Mouse (Mus musculus) megakaryocyte, embryonic 14.5 days (primary cell): Measurements from ENCODE around the gene Eif2b3. TPM values are rescaled to one million over a fixed set of nuclear protein-coding genes. Genes with fewer than 3 reads are reported as not detected.

Experiments
- H3K27me3 ChIP-seq: replicated peaks from 2 replicates; pipeline ENCODE3; 2012; ENCODE audit warnings: inconsistent platforms
- H3K36me3 ChIP-seq: replicated peaks from 2 replicates; pipeline ENCODE3; 2012; ENCODE audit warnings: low read length, inconsistent platforms, mixed read lengths
- H3K4me1 ChIP-seq: 2 replicates; pipeline ENCODE4 v1.6.1; 2012; ENCODE audit warnings: inconsistent platforms
- H3K4me3 ChIP-seq: replicated peaks from 2 replicates; pipeline ENCODE3; 2012; ENCODE audit warnings: moderate library complexity, mild to moderate bottlenecking, inconsistent platforms
- H3K9me3 ChIP-seq: 2 replicates; pipeline ENCODE4 v1.6.1; 2012; ENCODE audit warnings: inconsistent platforms
- FLI1 ChIP-seq: IDR thresholded peaks from 2 replicates; pipeline ENCODE4 v1.6.1; 2012; ENCODE audit warnings: low read length, inconsistent platforms, mixed read lengths
- GATA1 ChIP-seq: IDR thresholded peaks from 3 replicates; pipeline ENCODE4 v1.6.1; 2012; ENCODE audit warnings: mixed read lengths, low read length, inconsistent platforms, borderline replicate concordance
- polyA plus RNA-seq: library from polyadenylated mRNA; stranded (reverse); fragments of >175 nt; gene quantifications from 2 replicates; pipeline ENCODE4 v1.2.3, GENCODE M21; 2012; ENCODE audit warnings: low replicate concordance; ENCODE audit not compliant: insufficient read depth

The Eif2b3 gene
- polyA plus RNA-seq, 1 experiment: 5.3 TPM

DNA sequence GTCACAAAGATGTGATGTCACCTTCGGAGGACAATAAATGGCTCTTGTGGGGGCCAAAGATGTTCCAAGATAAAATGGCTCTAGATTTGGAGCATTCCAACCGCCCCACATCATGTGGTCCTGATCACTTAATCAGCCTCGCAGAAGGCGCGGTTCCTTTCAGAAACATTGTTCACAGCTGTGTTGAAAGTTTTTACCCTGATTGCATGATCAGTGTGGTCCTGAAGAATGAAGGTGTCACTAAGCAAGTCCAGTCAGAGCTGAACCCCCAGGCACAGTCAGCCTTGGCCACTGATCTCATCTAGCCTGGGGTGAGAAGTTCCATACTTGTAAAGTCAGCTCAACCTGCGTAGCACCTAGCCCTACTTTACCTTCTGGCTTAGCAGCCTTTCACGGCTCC is 98.7 kb downstream of the Eif2b3 start:
- Histone ChIP-seq H3K4me3 (no peak overlapping the region), H3K4me1 (peaks cover 43% of the 10 kb centered on the region), H3K36me3 (peaks cover 21% of the 10 kb centered on the region), H3K9me3 (no peaks in the 10 kb centered on the region), H3K27me3 (no peaks in the 10 kb centered on the region)
- TF ChIP-seq GATA1: no peak
- no peak for TF ChIP-seq FLI1

DNA sequence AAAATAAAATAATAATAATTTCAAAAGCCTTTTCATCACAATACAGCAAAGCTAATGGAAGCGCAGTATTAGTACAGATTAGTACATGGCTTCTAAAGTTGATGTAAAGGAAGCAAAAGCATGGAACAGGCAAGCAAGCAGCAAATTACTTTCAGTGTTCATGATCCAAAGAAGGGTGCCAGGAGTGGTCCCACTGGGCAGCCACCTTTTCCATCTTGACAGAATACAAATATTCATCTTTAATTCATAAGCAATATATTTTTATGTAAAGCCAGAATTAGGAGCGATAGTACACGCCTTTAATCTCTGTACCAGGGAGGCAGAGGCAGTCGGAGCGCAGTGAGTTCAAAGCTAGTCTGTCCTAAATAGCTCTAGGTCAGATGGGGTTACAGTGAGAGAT is 100.4 kb downstream of the Eif2b3 start:
- H3K9me3 ChIP-seq: no peaks in the 10 kb centered on the region
- peaks cover 21% of the 10 kb centered on the region for H3K36me3 ChIP-seq
- TF ChIP-seq GATA1 (no peak), FLI1 (no peak)
- H3K4me3 ChIP-seq: peak overlapping the region; percentile 99
- peaks cover 60% of the 10 kb centered on the region for H3K4me1 ChIP-seq
- no peaks in the 10 kb centered on the region for H3K27me3 ChIP-seq

DNA sequence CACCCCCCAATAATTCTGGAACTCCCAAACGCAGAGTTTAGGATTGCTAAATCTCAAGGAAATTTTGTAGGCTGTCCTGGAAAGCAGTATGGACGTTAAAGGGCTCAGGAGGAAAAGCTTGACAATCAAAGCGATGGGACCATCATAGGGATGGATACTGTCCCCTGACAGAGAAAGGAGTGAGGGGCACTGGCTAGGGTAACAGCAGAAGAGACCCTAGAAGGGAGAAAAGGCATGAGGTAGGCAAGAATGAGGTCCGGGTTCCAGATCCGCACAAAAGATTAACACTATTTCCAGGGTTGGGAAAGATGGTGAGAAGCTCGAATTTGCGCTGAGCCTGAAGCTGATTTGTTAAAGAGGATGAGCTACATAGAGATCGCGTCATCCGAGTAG is 100.8 kb downstream of the Eif2b3 start:
- Histone ChIP-seq H3K27me3 (no peaks in the 10 kb centered on the region), H3K36me3 (peaks cover 21% of the 10 kb centered on the region), H3K4me3 (peak overlapping the region; percentile 99), H3K4me1 (peaks cover 64% of the 10 kb centered on the region), H3K9me3 (no peaks in the 10 kb centered on the region)
- TF ChIP-seq FLI1 (no peak), GATA1 (no peak)

DNA sequence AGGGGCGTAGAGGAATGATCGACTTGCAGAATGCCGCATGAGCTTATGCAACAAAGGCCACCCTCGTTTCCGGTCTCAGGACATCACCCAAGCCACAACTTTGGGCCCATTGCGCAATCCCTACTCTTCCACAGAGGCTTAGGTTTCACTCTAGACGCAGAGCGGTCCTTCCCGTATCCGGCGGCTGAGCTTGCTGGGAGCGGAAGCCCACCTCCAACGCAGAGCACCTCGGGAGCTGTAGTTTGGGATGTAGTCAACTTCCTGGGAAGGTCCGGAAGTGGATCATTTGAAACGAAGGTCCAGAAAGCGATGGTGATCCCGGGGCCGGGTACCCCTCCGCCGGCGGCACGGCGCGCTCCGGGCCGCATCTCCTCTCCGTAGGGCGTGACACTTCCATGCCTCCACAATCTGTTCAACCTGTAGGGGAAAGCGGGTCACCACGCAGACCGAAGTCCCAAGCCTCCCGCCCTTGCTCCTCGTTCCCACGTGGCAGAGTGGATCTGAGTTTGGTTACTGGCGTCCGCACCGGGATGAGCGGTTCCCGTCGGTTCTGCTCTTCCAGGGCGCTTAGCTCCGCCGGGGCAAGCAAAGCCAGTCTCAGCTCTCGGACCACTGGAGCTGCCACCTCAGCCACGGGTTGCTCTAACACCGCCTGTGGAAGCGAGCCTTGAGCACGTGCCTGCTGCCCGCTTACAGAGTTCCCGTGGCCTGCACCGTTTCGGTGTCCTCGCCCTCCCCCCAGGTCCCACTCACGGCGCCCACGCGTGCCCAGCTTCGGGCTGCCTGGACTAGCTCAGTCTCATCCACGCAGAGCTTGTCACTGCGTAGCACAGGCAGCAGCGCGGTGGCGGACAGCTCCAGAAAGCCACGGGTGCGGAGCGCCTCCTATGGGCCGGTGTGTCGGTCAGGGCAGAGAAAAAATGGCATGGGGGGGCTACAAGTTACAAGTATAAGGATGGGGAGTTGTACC is 101.5 kb downstream of the Eif2b3 start:
- H3K27me3 ChIP-seq: no peaks in the 10 kb centered on the region
- H3K36me3 ChIP-seq: peaks cover 21% of the 10 kb centered on the region
- H3K9me3 ChIP-seq: no peaks in the 10 kb centered on the region
- peak; percentile 96 for TF ChIP-seq FLI1
- no peak for TF ChIP-seq GATA1
- H3K4me3 ChIP-seq: peak overlapping the region; percentile 99
- peaks cover 71% of the 10 kb centered on the region for H3K4me1 ChIP-seq

DNA sequence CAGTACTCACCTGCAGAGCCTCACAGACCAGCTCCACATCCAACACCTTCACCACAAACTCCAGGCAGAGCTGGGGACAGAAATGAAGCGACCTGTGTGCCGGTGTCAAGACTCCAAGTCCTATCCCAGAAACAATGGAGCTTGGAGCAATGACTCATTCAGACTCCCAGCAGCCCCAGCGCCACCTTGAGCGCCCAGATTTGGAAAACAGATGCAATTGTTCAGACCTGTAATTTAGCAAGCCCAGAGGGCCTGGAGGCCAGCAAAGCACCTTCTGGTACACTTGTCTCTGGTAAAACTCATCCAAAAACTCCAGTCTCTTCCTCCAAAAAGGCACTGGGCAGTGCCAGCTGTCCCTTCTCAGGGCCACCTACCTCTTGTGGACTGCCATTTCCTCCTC is 103.0 kb downstream of the Eif2b3 start:
- peaks cover 28% of the 10 kb centered on the region for H3K36me3 ChIP-seq
- H3K4me3 ChIP-seq: no peak overlapping the region
- H3K9me3 ChIP-seq: no peaks in the 10 kb centered on the region
- H3K4me1 ChIP-seq: peaks cover 86% of the 10 kb centered on the region
- TF ChIP-seq FLI1 (no peak), GATA1 (no peak)
- no peaks in the 10 kb centered on the region for H3K27me3 ChIP-seq

DNA sequence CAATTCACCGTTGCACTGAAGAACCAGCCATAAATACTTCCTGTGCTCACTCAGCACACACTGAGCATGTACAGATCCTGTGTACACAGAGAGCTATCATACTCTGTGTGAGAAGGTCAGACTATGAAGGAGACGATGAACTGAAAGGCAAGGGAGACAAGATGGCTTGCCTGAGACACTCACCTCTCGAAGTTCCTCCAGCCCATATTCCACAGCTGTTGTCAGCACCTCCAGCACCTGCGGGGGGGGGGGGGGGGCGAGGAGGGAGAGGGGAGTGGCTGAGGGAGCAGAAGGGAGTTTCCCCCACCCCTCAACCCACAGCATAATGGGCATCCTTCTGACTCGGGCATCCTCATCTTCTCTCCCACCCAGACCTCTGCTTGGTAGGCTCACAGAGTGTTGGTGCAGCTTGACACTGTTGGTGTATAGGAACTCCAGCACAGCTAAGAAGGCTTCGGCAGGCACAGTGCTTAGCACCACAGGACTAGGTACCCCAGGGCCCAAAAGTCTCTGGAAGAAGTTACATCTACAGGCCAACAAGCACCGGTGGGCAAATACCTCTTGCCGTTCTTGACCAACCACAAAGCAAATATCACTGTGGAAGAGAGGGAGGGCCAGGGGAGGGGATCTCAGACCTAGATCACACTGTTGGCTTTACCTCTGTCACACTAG is 104.5 kb downstream of the Eif2b3 start:
- Histone ChIP-seq H3K27me3 (no peaks in the 10 kb centered on the region), H3K36me3 (peaks cover 31% of the 10 kb centered on the region), H3K4me1 (peaks cover 95% of the 10 kb centered on the region), H3K9me3 (no peaks in the 10 kb centered on the region), H3K4me3 (peak overlapping the region; percentile 91)
- TF ChIP-seq GATA1 (no peak), FLI1 (no peak)

DNA sequence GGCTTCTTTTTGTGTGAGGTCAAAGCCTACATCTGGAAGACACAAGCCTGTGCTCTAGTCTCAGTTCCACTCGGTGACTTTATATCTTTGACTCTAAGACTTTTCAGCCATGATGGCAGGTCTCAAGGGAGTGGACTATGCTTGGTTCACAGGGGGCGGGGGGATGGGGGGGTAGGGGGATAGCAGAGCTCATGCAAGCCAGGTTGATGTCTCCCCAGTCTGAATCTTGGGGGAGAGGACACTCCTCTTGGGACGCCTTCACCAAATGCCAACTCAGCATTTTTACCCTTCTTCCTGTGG is 105.0 kb downstream of the Eif2b3 start:
- H3K4me1 ChIP-seq: peaks cover 95% of the 10 kb centered on the region
- H3K36me3 ChIP-seq: peaks cover 31% of the 10 kb centered on the region

DNA sequence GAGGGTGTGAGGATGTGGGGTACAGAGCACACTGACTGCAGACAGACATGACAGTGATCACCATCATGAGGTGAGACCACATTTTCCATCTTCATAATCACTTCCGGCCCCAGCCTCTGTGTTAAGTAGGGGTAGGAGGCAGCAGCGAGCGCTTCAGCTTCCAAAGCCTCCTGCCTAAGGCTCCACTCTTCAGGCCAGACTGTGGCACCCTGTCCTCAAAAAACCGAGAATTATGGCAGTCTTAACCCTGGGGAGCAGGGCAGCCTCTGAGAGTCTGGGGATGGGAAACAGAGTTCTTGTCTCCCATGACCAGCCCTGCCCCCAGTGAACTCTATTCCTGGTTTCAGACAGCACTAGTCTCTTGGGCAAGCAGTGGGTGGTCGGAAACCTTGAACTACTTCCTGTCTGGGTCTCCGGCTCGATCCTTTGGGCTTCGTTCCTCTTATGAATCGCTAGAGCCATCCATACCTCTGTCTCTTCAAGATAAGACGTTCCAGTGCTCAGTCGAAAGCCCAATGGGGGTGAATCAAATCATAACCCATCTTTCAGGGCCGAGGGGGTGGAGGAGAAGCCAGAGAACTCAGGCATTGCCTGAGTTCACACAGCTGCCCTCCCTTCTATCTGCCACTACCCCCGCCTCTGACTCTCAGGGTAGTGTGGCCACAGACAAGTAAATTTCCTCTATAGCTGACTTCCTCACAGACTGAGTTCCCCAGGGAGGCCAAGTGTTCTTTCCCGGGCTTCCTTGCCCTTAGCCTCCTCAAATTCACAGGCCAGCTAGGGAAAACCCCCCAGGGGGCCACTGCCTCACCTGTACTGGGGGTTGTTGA is 105.5 kb downstream of the Eif2b3 start:
- H3K4me1 ChIP-seq: peaks cover 92% of the 10 kb centered on the region
- H3K27me3 ChIP-seq: no peaks in the 10 kb centered on the region
- H3K36me3 ChIP-seq: peaks cover 37% of the 10 kb centered on the region
- no peak for TF ChIP-seq FLI1
- TF ChIP-seq GATA1: no peak
- peak overlapping the region; percentile 91 for H3K4me3 ChIP-seq
- no peaks in the 10 kb centered on the region for H3K9me3 ChIP-seq

More for the DNA sequence above, 105.0 kb downstream of the Eif2b3 start:
- Histone ChIP-seq H3K9me3 (no peaks in the 10 kb centered on the region), H3K27me3 (no peaks in the 10 kb centered on the region), H3K4me3 (peak overlapping the region; percentile 91)
- TF ChIP-seq GATA1 (no peak), FLI1 (no peak)

DNA sequence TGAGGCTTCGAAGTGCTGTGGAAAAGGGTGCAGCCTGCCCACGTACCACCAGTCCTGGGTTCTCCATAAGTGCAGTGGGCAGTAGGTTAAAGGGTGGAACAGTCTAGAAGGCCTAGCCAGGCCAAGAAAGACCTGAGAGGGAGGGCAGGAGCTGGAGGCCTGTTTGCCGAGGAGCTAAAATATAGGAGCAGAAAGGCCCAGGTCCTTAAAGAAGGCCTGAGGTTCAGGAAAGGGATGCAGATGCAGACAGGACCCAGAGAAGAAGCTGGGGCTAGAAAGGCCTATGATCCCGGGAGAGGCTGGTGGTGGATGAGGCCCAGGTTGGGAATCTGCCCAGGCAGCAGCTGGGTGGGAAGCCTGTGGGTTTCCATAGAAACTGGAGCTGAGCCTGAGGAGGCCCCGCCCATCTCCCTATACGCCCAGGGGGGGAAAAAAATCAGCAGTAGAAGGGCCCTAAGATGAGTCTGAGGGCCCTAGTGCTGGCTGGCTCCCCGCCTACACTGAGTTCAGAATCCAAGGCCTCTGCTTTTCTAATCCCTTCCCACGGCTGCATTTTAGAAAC is 106.2 kb downstream of the Eif2b3 start, which contains the start of gene Btbd19:
Gene Btbd19 (minus strand): TSS at position 378 of the 562 bp plus-strand sequence.
- no peaks in the 10 kb centered on the region for H3K27me3 ChIP-seq
- H3K4me1 ChIP-seq: peaks cover 94% of the 10 kb centered on the region
- TF ChIP-seq FLI1 (no peak), GATA1 (no peak)
- peaks cover 44% of the 10 kb centered on the region for H3K36me3 ChIP-seq
- no peaks in the 10 kb centered on the region for H3K9me3 ChIP-seq
- peak within 1 kb of the TSS; percentile 91 for H3K4me3 ChIP-seq
